Mouse (Mus musculus): ENCODE results near the gene Ulbp1.
"Not testable (repeated sequence)": the region's sequence is repeated elsewhere in the genome, so short reads cannot be mapped to it uniquely, and the experiment has no call there.

DNA sequence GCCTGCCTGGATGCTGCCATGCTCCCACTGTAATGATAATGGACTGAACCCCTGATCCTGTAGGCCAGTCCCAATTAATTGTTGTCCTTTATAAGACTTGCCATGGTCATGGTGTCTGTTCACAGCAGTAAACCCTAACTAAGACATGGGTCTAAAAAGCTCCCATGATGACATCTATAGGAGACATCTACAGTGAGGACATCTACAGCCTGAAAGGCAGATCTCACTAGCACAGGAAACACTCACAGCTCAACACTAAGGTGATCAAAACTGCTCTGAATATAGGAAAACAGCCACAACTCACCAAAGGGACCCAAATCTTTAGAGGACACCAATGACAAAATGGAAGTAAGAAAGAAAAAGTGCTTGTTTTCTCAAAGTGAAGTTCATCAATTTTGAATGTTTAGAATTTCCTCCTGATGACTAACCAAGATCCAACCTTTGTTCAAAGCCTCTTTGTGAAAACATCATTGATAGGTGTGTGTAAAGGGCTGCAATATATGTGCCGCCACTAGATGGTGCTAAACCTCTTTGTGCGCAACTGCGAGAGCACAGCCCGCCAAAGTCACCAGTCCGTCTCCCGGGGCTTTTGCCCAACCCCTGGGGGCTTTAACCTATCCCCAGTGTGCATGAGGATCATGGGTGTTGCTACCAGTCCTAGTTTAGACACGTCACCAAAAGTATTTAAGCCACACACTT is 3.6 kb downstream of the Ulbp1 start:
- not testable (repeated sequence) for TF ChIP-seq POLR2A (IDR thresholded peaks at IDR 0.05; ENCODE audit: low read depth, low read length)
- TF ChIP-seq CTCF (IDR thresholded peaks at IDR 0.05; ENCODE audit: extremely low read depth, insufficient read depth, insufficient read length, insufficient replicate concordance), result 0 out of 2 replicates have a peak, but pooled peaks have one; percentile 37
